Mouse (Mus musculus) lung, postnatal 0 days (tissue): Measurements from ENCODE around the gene Npas2.

Experiments used
- CTCF ChIP-seq: IDR thresholded peaks from 2 replicates; pipeline ENCODE4 v1.5.1; 2016; ENCODE audit warnings: antibody characterized with exemption, mild to moderate bottlenecking
- EP300 ChIP-seq: IDR thresholded peaks from 2 replicates; pipeline ENCODE4 v1.6.1; 2016; ENCODE audit warnings: antibody characterized with exemption, mild to moderate bottlenecking, control low read depth

DNA sequence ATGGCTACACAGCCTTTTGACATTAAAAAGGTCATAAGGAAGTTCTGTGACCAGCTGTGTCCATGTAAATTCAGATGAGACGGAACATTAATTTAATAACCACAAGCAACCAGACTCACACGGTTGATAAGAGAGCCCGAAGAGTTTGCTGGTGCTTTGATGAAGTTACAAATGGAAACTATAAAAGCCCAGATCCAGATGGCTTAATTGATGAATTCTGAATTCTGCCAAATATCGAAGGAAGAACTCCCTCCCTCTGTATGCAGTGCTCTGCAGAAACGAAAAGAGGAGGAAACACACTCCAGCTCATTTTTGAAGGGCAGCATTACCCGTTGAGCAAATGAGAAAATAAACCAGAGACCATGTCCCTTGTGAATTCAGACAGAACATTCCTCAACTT lies 79.4 kb downstream of the Npas2 start:
- no peak for TF ChIP-seq CTCF
- no peak for TF ChIP-seq EP300
